Mouse (Mus musculus) bone marrow macrophage, adult 2 months (primary cell): ENCODE measurements around the gene Pde2a. TPM values are rescaled to one million over a fixed set of nuclear protein-coding genes. Genes with fewer than 3 reads are reported as not detected.

Source experiments
- H3K27ac ChIP-seq: 2 replicates; pipeline ENCODE4 v1.5.1; 2012; ENCODE audit warnings: low read depth, low read length; ENCODE audit not compliant: insufficient read depth
- H3K4me1 ChIP-seq: 2 replicates; pipeline ENCODE4 v1.6.1; 2012; ENCODE audit warnings: low read length; ENCODE audit not compliant: control insufficient read depth, insufficient read depth
- H3K4me3 ChIP-seq: 2 replicates; pipeline ENCODE4 v1.5.1; 2012; ENCODE audit warnings: mild to moderate bottlenecking, low read length, moderate library complexity; ENCODE audit not compliant: insufficient read depth
- CTCF ChIP-seq: IDR thresholded peaks from 2 replicates; pipeline ENCODE4 v1.5.1; 2012; ENCODE audit warnings: low read depth, mild to moderate bottlenecking, low read length, moderate library complexity
- POLR2A ChIP-seq: IDR thresholded peaks from 2 replicates; pipeline ENCODE4 v1.6.1; 2012; ENCODE audit warnings: mild to moderate bottlenecking, low read depth, low read length, borderline replicate concordance
- polyA plus RNA-seq: library from polyadenylated mRNA; stranded (reverse); fragments of >200 nt; gene quantifications from 2 replicates; pipeline ENCODE4 v1.2.4, GENCODE M21; 2012; ENCODE audit not compliant: missing spikeins, insufficient read depth, insufficient read length

Pde2a gene
- polyA plus RNA-seq, 1 experiment: 2.6 TPM

DNA sequence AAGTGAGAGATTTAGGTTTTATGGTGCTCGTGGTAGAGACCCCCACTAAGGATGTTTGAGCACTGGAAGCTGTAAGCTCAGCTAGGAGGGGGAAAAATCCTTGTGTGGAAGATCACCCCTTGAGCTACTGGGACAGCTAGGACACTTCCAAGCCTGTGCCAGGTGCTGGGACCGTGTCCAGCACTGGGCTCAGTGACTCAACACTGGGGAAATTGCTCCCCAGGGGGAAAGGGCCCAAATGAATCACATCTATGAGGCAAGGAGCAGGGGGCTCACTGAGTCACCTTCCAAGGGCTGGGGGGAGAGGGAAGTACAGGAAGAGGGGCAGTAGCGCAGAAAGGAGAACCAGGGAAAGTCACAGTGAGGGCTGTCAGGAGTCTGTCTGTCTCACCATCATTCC is 28.4 kb downstream of the Pde2a start:
- no peak overlapping the region for H3K27ac ChIP-seq
- H3K4me1 ChIP-seq: peaks cover 11% of the 10 kb centered on the region
- H3K4me3 ChIP-seq: no peak overlapping the region
- no peak for TF ChIP-seq CTCF

DNA sequence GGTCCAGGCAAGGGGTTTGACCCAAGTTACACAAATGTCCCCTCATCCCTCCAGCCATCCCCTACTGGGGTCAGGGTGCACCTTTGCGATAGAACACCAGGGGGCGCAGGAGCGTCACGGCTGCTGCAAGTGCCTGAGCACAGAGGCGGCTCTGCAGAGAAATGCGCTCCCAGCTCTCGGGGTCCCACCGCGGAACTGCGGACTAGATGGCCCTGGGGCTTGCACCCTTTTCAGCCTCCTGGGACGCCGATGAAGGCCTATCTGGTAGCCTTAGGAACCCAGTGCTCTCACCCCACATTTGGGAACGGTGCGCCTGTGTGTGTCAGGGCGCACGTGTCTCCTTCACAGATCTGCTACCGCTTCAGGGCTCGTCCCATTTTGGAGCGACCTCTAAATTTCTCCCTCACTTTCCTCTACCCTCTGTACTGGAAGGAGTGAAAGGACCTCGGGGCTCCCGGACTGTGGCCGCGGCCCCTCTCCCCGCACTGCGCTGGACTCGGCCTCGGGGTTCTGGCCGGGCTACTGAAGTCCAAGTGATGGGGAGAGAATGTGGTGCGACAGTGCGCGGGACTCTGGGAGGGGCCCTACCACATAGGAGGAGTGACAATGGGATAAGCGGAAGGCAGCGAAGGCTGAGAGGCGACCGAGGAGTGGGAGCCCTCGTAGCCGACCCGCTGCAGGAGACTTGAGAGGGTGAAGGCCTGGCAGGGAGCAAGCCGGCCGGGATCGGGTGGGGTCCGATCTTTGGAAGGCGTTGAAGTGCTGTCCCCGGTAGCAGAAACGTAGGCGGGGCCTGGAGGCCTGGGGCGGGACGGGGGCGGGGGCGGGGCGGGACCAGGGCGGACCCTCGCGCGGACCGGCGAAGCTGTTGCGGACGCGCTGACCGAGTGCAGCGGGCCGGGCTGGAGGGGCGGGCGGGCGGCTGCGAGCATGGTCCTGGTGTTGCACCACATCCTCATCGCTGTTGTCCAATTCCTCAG is 29.2 kb downstream of the Pde2a start:
- Histone ChIP-seq H3K27ac (no peak overlapping the region), H3K4me1 (peaks cover 19% of the 10 kb centered on the region), H3K4me3 (peak overlapping the region; percentile 67)
- TF ChIP-seq CTCF (peak; percentile 69), POLR2A (no peak)

GRCm38 (mm10) chr7:101452669-101453068 is 31.2 kb downstream of the Pde2a start:
- Histone ChIP-seq H3K4me1 (peaks cover 38% of the 10 kb centered on the region), H3K4me3 (no peak overlapping the region), H3K27ac (no peak overlapping the region)
- no peak for TF ChIP-seq POLR2A
- TF ChIP-seq CTCF: no peak

DNA sequence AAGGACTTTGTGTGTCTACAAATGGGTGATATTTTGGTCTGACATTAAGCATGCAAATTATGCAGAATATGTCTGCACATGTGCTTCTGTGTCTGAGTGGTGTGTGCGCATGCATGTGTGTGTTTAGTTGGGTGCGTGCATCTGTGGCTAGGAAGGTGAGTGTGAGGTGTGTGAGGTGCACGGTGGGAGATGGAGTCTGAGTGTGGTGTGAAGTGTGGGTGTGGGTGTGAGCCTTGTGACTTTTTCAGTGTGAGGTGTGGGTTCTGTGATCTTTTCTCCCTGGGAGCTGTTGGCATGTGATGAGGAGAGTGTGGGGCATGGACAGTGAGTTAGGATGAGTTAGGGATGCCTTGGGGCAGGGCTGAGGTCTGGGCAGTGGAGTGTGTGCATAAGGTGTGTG is 31.8 kb downstream of the Pde2a start:
- Histone ChIP-seq H3K4me1 (peaks cover 39% of the 10 kb centered on the region), H3K27ac (no peak overlapping the region), H3K4me3 (no peak overlapping the region)
- no peak for TF ChIP-seq CTCF
- TF ChIP-seq POLR2A: no peak

GRCm38 (mm10) chr7:101453725-101454124 is 32.2 kb downstream of the Pde2a start:
- no peak overlapping the region for H3K4me3 ChIP-seq
- H3K27ac ChIP-seq: no peak overlapping the region
- TF ChIP-seq POLR2A: no peak
- TF ChIP-seq CTCF: no peak
- H3K4me1 ChIP-seq: peaks cover 39% of the 10 kb centered on the region

DNA sequence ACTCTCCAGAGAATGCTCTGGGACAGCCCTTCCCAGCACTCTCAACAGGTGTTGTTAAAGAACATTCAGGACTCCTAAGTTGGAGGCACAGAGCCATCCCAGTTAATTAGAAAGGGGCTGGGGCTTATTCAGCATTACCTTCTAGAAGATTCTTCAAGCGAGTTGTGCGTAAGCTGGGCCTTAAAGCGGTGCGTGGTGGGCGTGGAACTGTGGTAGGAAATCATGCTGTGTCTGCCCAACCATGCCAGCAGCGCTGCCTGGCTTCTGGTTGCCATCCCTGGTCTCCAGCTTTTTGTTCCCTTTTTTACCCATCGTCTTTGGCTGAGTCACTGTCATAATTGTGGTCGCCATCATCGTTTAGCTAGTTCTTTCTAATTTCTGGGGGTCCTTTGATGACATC is 33.0 kb downstream of the Pde2a start:
- Histone ChIP-seq H3K4me1 (peaks cover 39% of the 10 kb centered on the region), H3K27ac (peak overlapping the region; percentile 50), H3K4me3 (no peak overlapping the region)
- TF ChIP-seq CTCF (no peak), POLR2A (no peak)

DNA sequence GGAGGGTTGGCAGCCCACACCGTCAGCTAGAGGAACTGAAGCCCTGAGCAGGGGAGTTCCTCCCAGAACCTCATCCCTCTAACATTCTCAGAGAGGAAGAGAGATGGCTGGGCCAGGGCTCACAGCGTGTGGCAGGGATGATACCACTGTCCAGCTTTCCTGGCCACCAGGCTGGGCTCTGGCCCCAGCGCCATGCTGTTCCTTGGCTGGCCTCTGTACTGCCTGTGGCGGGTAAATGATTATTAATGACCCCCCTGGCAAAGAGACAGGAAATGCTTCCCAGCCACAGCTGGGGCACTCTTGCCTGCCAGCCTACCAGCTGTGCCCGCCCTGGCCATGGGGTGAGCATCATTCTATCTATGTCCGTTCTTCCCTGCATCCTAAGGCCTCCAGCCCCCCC is 33.6 kb downstream of the Pde2a start:
- H3K4me3 ChIP-seq: no peak overlapping the region
- peak overlapping the region; percentile 50 for H3K27ac ChIP-seq
- TF ChIP-seq CTCF (no peak), POLR2A (no peak)
- peaks cover 39% of the 10 kb centered on the region for H3K4me1 ChIP-seq

DNA sequence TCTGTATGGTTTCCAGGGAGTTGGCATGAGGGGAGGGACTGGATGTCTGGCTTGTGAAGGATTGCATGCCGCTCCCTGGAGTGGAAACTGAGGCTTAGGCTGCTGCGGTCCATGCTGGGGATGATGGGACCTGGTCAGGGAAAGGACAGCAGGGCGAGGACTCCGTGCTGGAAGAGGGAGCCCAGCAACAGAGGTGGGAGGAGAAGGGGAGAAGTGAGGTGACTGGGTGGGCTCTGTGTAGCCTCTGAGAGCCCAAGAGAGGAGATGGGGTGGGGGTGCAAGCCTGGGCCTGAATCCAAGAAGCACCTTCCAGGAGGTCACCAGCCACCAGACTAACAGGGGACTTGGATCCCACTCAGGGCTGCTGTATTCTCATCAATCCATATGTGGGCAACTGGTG is 34.8 kb downstream of the Pde2a start:
- H3K4me3 ChIP-seq: no peak overlapping the region
- TF ChIP-seq CTCF (no peak), POLR2A (no peak)
- peaks cover 39% of the 10 kb centered on the region for H3K4me1 ChIP-seq
- H3K27ac ChIP-seq: no peak overlapping the region

DNA sequence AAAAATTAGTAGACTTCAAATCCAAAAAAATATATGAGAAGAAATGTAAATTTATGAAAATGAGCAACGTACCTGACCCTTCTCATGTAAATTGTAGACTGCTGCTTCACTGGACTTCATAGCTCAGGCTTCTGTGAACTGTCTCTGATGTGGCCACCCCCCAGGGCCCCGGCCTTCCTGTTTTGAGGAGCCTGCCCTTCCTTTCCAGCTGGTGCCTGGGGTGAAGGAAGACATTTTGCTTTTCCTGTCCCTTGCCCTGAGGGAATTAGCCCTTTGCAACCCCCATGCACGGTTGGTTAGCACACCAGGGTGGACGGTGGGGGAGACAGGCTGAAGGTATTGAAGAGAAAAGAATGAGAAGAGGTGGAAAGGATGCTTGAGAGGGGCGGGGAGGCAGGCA is 35.3 kb downstream of the Pde2a start:
- TF ChIP-seq CTCF: no peak
- no peak for TF ChIP-seq POLR2A
- no peak overlapping the region for H3K4me3 ChIP-seq
- no peak overlapping the region for H3K27ac ChIP-seq
- H3K4me1 ChIP-seq: peaks cover 39% of the 10 kb centered on the region

GRCm38 (mm10) chr7:101457283-101457682 is 35.8 kb downstream of the Pde2a start:
- H3K4me3 ChIP-seq: no peak overlapping the region
- H3K27ac ChIP-seq: no peak overlapping the region
- no peak for TF ChIP-seq CTCF
- TF ChIP-seq POLR2A: no peak
- peaks cover 39% of the 10 kb centered on the region for H3K4me1 ChIP-seq

GRCm38 (mm10) chr7:101457801-101458200 is 36.3 kb downstream of the Pde2a start:
- Histone ChIP-seq H3K4me3 (no peak overlapping the region), H3K27ac (no peak overlapping the region), H3K4me1 (peaks cover 39% of the 10 kb centered on the region)
- TF ChIP-seq CTCF (no peak), POLR2A (no peak)
